In genomic region chr16:78451251-78451650, GRCm38 (mm10) we compare ENCODE assay signal across 9 mouse cellular contexts.
DNase-seq lines count a peak whose midpoint lies in the region; ATAC-seq and TF ChIP-seq lines count a peak whose summit lies in the region.
"Had no signal": no experiment of that assay in that cellular context is flagged by ENCODE, and none has a peak within 500 bp of the region (broad histone marks: within the 10 kb centered on the region; RNA-seq: fewer than 3 reads in every experiment).

No protein-coding gene starts in this region.

- TF ChIP-seq POLR2A in thymus, adult 2 months (IDR thresholded peaks at IDR 0.05; ENCODE audit: control insufficient read depth, extremely low read depth, insufficient read depth, low read length, poor library complexity): no peak
- TF ChIP-seq POLR2A in cerebellum, adult 2 months (IDR thresholded peaks at IDR 0.05; ENCODE audit: borderline replicate concordance, insufficient read depth, low read length): no peak

- ATAC-seq in lung, embryonic 16.5 days (ENCODE audit: low read depth): 0 out of 2 replicates have a peak, but pooled peaks have one; percentile 41

- H3K36me3 ChIP-seq in lung, embryonic 16.5 days (ENCODE audit: control insufficient read depth, insufficient read depth, low read length): no peaks in the 10 kb centered on the region
- H3K36me3 ChIP-seq in thymus, adult 2 months (ENCODE audit: control insufficient read depth, insufficient read depth, low read length): no peaks in the 10 kb centered on the region
- H3K36me3 ChIP-seq: G1E had no signal

- no peaks in the 10 kb centered on the region; the same call in 1 of the 2 replicates for H3K9me3 ChIP-seq in lung, embryonic 16.5 days (ENCODE audit: control insufficient read depth, low read length)

- H3K27me3 ChIP-seq in lung, embryonic 16.5 days (ENCODE audit: control insufficient read depth, insufficient read depth, low read depth, low read length): no peaks in the 10 kb centered on the region
- H3K27me3 ChIP-seq in thymus, adult 2 months (ENCODE audit: control insufficient read depth, insufficient read depth, low read length): no peaks in the 10 kb centered on the region
- H3K27me3 ChIP-seq in cerebellum, adult 2 months (ENCODE audit: control insufficient read depth, insufficient read depth, low read length): no peaks in the 10 kb centered on the region; the same call in 1 of the 2 replicates

- no peaks in the 10 kb centered on the region for H3K4me1 ChIP-seq in lung, embryonic 16.5 days (replicated peaks; ENCODE audit: control insufficient read depth, insufficient read depth, low read length)
- no peaks in the 10 kb centered on the region for H3K4me1 ChIP-seq in thymus, adult 2 months (replicated peaks; ENCODE audit: control insufficient read depth, insufficient read depth, low read length)
- no peaks in the 10 kb centered on the region for H3K4me1 ChIP-seq in cerebellum, adult 2 months (ENCODE audit: control insufficient read depth, insufficient read depth, low read length)

- H3K4me2 ChIP-seq in lung, embryonic 16.5 days (ENCODE audit: low read depth, low read length): no peak overlapping the region

- 58% methylated on average over 11 of the region's 11 CpGs for WGBS in lung, embryonic 16.5 days
- 76% methylated on average over 11 of the region's 11 CpGs for WGBS in thymus, adult 2 months
- 25% methylated on average over 11 of the region's 11 CpGs for WGBS in cerebellum, adult 2 months

- H3K4me3 ChIP-seq in lung, embryonic 16.5 days (ENCODE audit: low read length): no peak overlapping the region
- H3K4me3 ChIP-seq in thymus, adult 2 months (ENCODE audit: control insufficient read depth, insufficient read depth, low read length): no peak overlapping the region
- no peak overlapping the region for H3K4me3 ChIP-seq in cerebellum, adult 2 months (replicated peaks; ENCODE audit: insufficient read depth, low read depth, low read length)

- H3K9ac ChIP-seq in lung, embryonic 16.5 days (ENCODE audit: low read length): no peak overlapping the region

- DNase-seq in testis, postnatal 14 days (ENCODE audit: low spot score): peak; percentile 14
- no peak for DNase-seq in testis, postnatal 10 days (ENCODE audit: low spot score)
- peak; percentile 19 for DNase-seq in kidney, adult 11 months
- no peak for DNase-seq in thymus, adult 2 months
- no peak for DNase-seq in T-cell, adult 2 months (ENCODE audit: low spot score)
- DNase-seq in cerebellum, adult 2 months: no peak
- DNase-seq: thymus, adult 18-20 months had no signal

- TF ChIP-seq CTCF in thymus, adult 2 months (IDR thresholded peaks at IDR 0.05; ENCODE audit: borderline replicate concordance, control insufficient read depth, extremely low read depth, insufficient read depth, low read length, poor library complexity): no peak
- TF ChIP-seq CTCF in cerebellum, adult 2 months (IDR thresholded peaks at IDR 0.05; ENCODE audit: borderline replicate concordance, insufficient read depth, low read depth, low read length): no peak

- no peak overlapping the region for H3K27ac ChIP-seq in lung, embryonic 16.5 days (ENCODE audit: low read length)
- no peak overlapping the region for H3K27ac ChIP-seq in thymus, adult 2 months (ENCODE audit: control insufficient read depth, insufficient read depth, low read length)
- no peak overlapping the region for H3K27ac ChIP-seq in cerebellum, adult 2 months (ENCODE audit: insufficient read depth, low read length)

Comparison
In these comparisons a context has a peak if more than half of its experiments do, and no peak if none do; other contexts are left out.
1. DNase-seq: peak in testis, postnatal 14 days (single experiment) and kidney, adult 11 months (single experiment); none in testis, postnatal 10 days (single experiment), thymus, adult 2 months (single experiment), T-cell, adult 2 months (single experiment) and cerebellum, adult 2 months (0 of 2).